Mouse (Mus musculus) CH12.LX (cell line): Measurements from ENCODE around the gene Lonrf3. TPM values are rescaled to one million over a fixed set of nuclear protein-coding genes. Genes with fewer than 3 reads are reported as not detected.

Experiments
- DNase-seq: peaks from one replicate; pipeline ENCODE4 v3.0.0-alpha.2; 2013; ENCODE audit errors: extremely low read depth
- H3K27ac ChIP-seq: 2 replicates; pipeline ENCODE4 v1.5.1; 2012; ENCODE audit warnings: low read depth, mild to moderate bottlenecking, control low read depth, moderate library complexity; ENCODE audit not compliant: insufficient read depth
- H3K27me3 ChIP-seq: replicated peaks from 2 replicates; pipeline ENCODE3; 2012; ENCODE audit warnings: inconsistent platforms
- H3K36me3 ChIP-seq, 2 experiments: replicated peaks in 1 of 2; 2 replicates each; pipeline versions ENCODE3 to v1.6.1; 2012; ENCODE audit warnings: inconsistent platforms in 1 of 2, low read length in 1 of 2, mild to moderate bottlenecking in 1 of 2, mixed read lengths in 1 of 2, moderate library complexity in 1 of 2; ENCODE audit not compliant: control insufficient read depth in 1 of 2, insufficient read depth in 1 of 2
- H3K4me1 ChIP-seq, 2 experiments: 2 replicates each; pipeline ENCODE4 v1.6.1; 2012; ENCODE audit warnings: inconsistent platforms in 1 of 2, moderate library complexity in 1 of 2; ENCODE audit not compliant: insufficient read depth in 2 of 2, control insufficient read depth in 1 of 2
- H3K4me2 ChIP-seq: 2 replicates; pipeline ENCODE4 v1.6.1; 2012; ENCODE audit warnings: low read depth, mild to moderate bottlenecking, control low read depth; ENCODE audit not compliant: poor library complexity, insufficient read depth, severe bottlenecking
- H3K4me3 ChIP-seq, 3 experiments: fragments of 150-350 bp in 1 of 3; sonication (generic) in 1 of 3; replicated peaks in 1 of 3; 2 replicates each; pipeline versions ENCODE3 to v1.5.1; 2011 to 2012; ENCODE audit warnings: low read depth in 2 of 3, low read length in 2 of 3, mild to moderate bottlenecking in 2 of 3, moderate library complexity in 2 of 3, control low read depth in 1 of 3, improper control_type of control experiment in 1 of 3, inconsistent platforms in 1 of 3, mixed read lengths in 1 of 3; ENCODE audit not compliant: poor library complexity in 1 of 3
- H3K79me2 ChIP-seq: replicated peaks from 2 replicates; pipeline ENCODE4 v1.6.1; 2012; ENCODE audit warnings: mild to moderate bottlenecking, moderate library complexity; ENCODE audit not compliant: control insufficient read depth, poor library complexity, insufficient read depth, severe bottlenecking; ENCODE audit errors: extremely low read depth
- H3K9ac ChIP-seq: 2 replicates; pipeline ENCODE4 v1.6.1; 2012; ENCODE audit warnings: low read depth, mild to moderate bottlenecking, control low read depth, moderate library complexity; ENCODE audit not compliant: insufficient read depth
- H3K9me3 ChIP-seq: replicated peaks from 2 replicates; pipeline ENCODE3; 2012; ENCODE audit warnings: low read length, inconsistent platforms, mixed read lengths
- BHLHE40 ChIP-seq: IDR thresholded peaks from 2 replicates; pipeline ENCODE4 v1.6.1; 2011; ENCODE audit warnings: mild to moderate bottlenecking, low read depth, low read length, improper control_type of control experiment
- CHD1 ChIP-seq: IDR thresholded peaks from 2 replicates; pipeline ENCODE4 v1.6.1; 2012; ENCODE audit warnings: low read depth, low read length, improper control_type of control experiment, inconsistent platforms
- HCFC1 ChIP-seq: IDR thresholded peaks from 2 replicates; pipeline ENCODE4 v1.6.1; 2012; ENCODE audit warnings: low read depth, mild to moderate bottlenecking, inconsistent platforms, low read length, improper control_type of control experiment
- JUN ChIP-seq: IDR thresholded peaks from 2 replicates; pipeline ENCODE4 v1.6.1; 2011; ENCODE audit warnings: low read depth, mild to moderate bottlenecking, low read length, improper control_type of control experiment, moderate library complexity; ENCODE audit not compliant: insufficient read depth
- MAX ChIP-seq: IDR thresholded peaks from 2 replicates; pipeline ENCODE4 v1.6.1; 2011; ENCODE audit warnings: low read length, improper control_type of control experiment
- MAZ ChIP-seq: IDR thresholded peaks from 2 replicates; pipeline ENCODE4 v1.6.1; 2012; ENCODE audit warnings: low read depth, mild to moderate bottlenecking, inconsistent platforms, low read length, improper control_type of control experiment, moderate library complexity
- MEF2A ChIP-seq: IDR thresholded peaks from 2 replicates; pipeline ENCODE4 v1.6.1; 2014; ENCODE audit warnings: low read depth, mild to moderate bottlenecking, inconsistent platforms, low read length, improper control_type of control experiment, borderline replicate concordance
- MYC ChIP-seq: IDR thresholded peaks from 2 replicates; pipeline ENCODE4 v1.6.1; 2011; ENCODE audit warnings: low read depth, mild to moderate bottlenecking, improper control_type of control experiment, low read length
- POLR2AphosphoS2 ChIP-seq: IDR thresholded peaks from 2 replicates; pipeline ENCODE4 v1.6.1; 2011; ENCODE audit warnings: low read depth, low read length, improper control_type of control experiment
- TCF12 ChIP-seq: IDR thresholded peaks from 2 replicates; pipeline ENCODE4 v1.6.1; 2014; ENCODE audit warnings: low read depth, mild to moderate bottlenecking, inconsistent platforms, low read length, improper control_type of control experiment
- ZC3H11A ChIP-seq: IDR thresholded peaks from 2 replicates; pipeline ENCODE4 v1.6.1; 2012; ENCODE audit warnings: low read depth, mild to moderate bottlenecking, inconsistent platforms, low read length, improper control_type of control experiment
- ZMIZ1 ChIP-seq: IDR thresholded peaks from 2 replicates; pipeline ENCODE4 v1.6.1; 2012; ENCODE audit warnings: low read depth, mild to moderate bottlenecking, inconsistent platforms, low read length, improper control_type of control experiment
- ZNF384 ChIP-seq: IDR thresholded peaks from 2 replicates; pipeline ENCODE4 v1.6.1; 2012; ENCODE audit warnings: low read depth, low read length, improper control_type of control experiment, inconsistent platforms
- dilution Hi-C: fragments of 300-500 bp; cut with MboI; formaldehyde crosslinking; loops from 2 replicates; pipeline ENCODE4 v1.14.3; 2020; ENCODE audit warnings: low sequenced_read_pairs; ENCODE audit not compliant: extremely low pct_unique_long_range_greater_than_20kb, extremely low pct_ligation_motif_present
- in situ Hi-C: fragments of 300-500 bp; cut with MboI; formaldehyde crosslinking; loops from 3 replicates; pipeline ENCODE4 v1.14.3; 2019; ENCODE audit warnings: low sequenced_read_pairs, low pct_ligation_motif_present, low pct_unique_long_range_greater_than_20kb, mixed read lengths
- polyA plus RNA-seq: library from polyadenylated mRNA; unstranded; fragments of >175 nt; gene quantifications from 2 replicates; pipeline ENCODE4 v1.2.1, GENCODE M21; 2012; ENCODE audit warnings: low read depth; ENCODE audit not compliant: insufficient read length
- total RNA-seq, 2 experiments: library from RNA; depleted of rRNA; stranded (reverse); fragments of 300-350 nt in 1 of 2; fragments of >200 nt in 1 of 2; gene quantifications; 2 replicates each; pipeline ENCODE4 v1.2.3; 2012 to 2014

The Lonrf3 gene
- not detected in 2 replicates for total RNA-seq (2012; rRNA removed)
- not detected in 2 replicates for total RNA-seq (2014; rRNA removed)
- polyA plus RNA-seq, result not detected in 2 replicates

DNA sequence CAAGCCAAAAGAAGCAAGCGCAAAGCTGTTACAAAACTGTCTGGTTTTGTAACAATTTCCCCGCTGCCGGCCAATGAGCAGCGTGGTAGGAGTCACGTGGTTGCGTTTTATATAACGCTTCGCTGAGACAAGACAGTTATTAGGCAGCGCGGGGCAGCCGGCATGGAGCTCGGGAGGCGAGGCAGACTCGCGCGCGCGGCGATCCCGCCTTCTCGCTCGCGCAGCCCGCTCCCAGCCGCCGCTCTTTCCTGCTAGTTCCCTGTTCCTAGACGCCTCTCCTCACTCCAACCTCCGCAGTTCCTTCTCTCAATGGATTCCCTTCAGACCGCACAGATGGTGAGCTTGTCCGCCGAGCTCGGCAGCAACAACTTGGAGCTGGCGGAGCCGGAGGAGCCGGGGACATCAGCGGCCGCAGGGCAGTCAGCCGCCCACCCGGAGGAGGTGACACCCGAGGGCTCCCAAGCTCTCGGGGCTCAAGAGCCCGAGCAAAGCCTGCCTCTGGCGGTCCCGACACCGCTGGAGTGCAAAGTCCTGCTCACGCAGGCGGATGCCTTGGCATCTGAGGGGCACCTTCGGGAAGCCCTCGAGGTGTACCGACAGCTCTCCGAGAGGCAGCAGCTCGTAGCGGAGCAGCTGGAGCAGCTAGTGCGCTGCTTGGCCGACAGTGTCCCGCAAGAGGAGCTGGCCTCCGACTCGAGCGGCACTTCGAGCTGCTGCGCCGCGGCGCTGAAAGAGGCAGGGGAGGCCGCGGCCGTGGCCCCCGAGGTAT lies at the start of gene Lonrf3:
Gene Lonrf3 (plus strand): TSS at position 83 of the 769 bp plus-strand sequence.
- no peak for DNase-seq
- no peak within 1 kb of the TSS for H3K27ac ChIP-seq
- no peaks in the 10 kb centered on the region for H3K4me1 ChIP-seq
- H3K9me3 ChIP-seq, result peaks cover 5% of the 10 kb centered on the region
- dilution Hi-C loops, result no loop called here
- H3K27me3 ChIP-seq, result no peaks in the 10 kb centered on the region
- no peaks in the 10 kb centered on the region for H3K79me2 ChIP-seq
- in situ Hi-C loops, result no loop called here
- H3K36me3 ChIP-seq, result no peaks in the 10 kb centered on the region
- H3K4me3 ChIP-seq, result no peak within 1 kb of the TSS
- no peak for TF ChIP-seq JUN
- no peak within 1 kb of the TSS for H3K4me2 ChIP-seq
- H3K9ac ChIP-seq, result no peak within 1 kb of the TSS

GRCm38 (mm10) chrX:36278750-36279149 lies 49.4 kb upstream of the Lonrf3 start:
- Histone ChIP-seq H3K79me2 (no peaks in the 10 kb centered on the region), H3K4me1 (no peaks in the 10 kb centered on the region), H3K4me2 (no peak overlapping the region), H3K4me3 (no peak overlapping the region), H3K36me3 (no peaks in the 10 kb centered on the region), H3K27ac (no peak overlapping the region), H3K9ac (no peak overlapping the region), H3K9me3 (no peaks in the 10 kb centered on the region), H3K27me3 (no peaks in the 10 kb centered on the region)
- in situ Hi-C loops (no loop called here), dilution Hi-C loops (no loop called here)
- DNase-seq, result no peak
- TF ChIP-seq ZMIZ1 (no peak), CHD1 (no peak), ZC3H11A (no peak), ZNF384 (no peak), BHLHE40 (no peak), TCF12 (no peak)

DNA sequence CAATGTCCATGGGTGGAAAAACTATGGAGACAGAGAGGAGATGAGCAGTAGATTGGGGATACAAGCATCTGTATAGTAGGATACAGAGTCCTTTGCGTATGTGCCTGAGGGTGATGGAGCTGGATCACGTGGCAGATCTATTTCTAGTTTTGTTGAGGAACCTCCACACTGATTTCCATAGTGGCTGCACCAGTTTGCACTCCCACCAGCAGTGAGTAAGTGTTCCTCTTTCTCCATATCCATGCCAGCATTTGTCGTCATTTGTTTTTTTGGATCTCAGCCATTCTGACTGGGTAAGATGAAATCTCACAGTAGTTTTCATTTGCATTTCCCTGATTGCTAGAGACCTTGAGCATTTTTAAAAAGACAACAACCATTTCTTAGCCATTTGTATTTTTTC lies 16.7 kb upstream of the Lonrf3 start:
- no peaks in the 10 kb centered on the region for H3K4me1 ChIP-seq
- H3K27ac ChIP-seq, result no peak overlapping the region
- no peak overlapping the region for H3K4me3 ChIP-seq
- H3K4me2 ChIP-seq, result no peak overlapping the region
- no peak overlapping the region for H3K9ac ChIP-seq
- no peak for DNase-seq
- H3K36me3 ChIP-seq, result no peaks in the 10 kb centered on the region
- no peaks in the 10 kb centered on the region for H3K9me3 ChIP-seq
- H3K27me3 ChIP-seq, result no peaks in the 10 kb centered on the region
- in situ Hi-C loops (no loop called here), dilution Hi-C loops (no loop called here)
- TF ChIP-seq MEF2A, result no peak
- no peak for TF ChIP-seq MYC
- TF ChIP-seq POLR2AphosphoS2, result no peak
- TF ChIP-seq MAX, result no peak
- TF ChIP-seq HCFC1, result no peak
- TF ChIP-seq JUN, result no peak
- no peak for TF ChIP-seq MAZ
- no peaks in the 10 kb centered on the region for H3K79me2 ChIP-seq
